Mouse (Mus musculus): ENCODE measurements around the gene Gipc3. TPM values are rescaled to one million over a fixed set of nuclear protein-coding genes. Genes with fewer than 3 reads are reported as not detected.

The Gipc3 gene
- total RNA-seq, 2 experiments from 2014 or later: 0.39 to 0.49 TPM

GRCm38 (mm10) chr10:81376561-81377361 is 33.7 kb upstream of the Gipc3 start:
- no peak for DNase-seq (ENCODE audit: extremely low spot score in 1 of 2, low spot score in 2 of 2)
- intact Hi-C loops (cut with DNase I): no loop called here

GRCm38 (mm10) chr10:81375322-81375721 is 32.3 kb upstream of the Gipc3 start:
- intact Hi-C loops (cut with DNase I): no loop called here
- DNase-seq (ENCODE audit: extremely low spot score in 1 of 2, low spot score in 2 of 2): no peak

GRCm38 (mm10) chr10:81367207-81367495 is 24.1 kb upstream of the Gipc3 start:
- no peak for DNase-seq (ENCODE audit: extremely low spot score in 1 of 2, low spot score in 2 of 2)
- intact Hi-C loops (cut with DNase I): no loop called here

- no peak for DNase-seq (ENCODE audit: extremely low spot score in 1 of 2, low spot score in 2 of 2)
- intact Hi-C loops (cut with DNase I): no loop called here
Observed at GRCm38 (mm10) chr10:81366477-81367206, 23.6 kb upstream of the Gipc3 start.

- intact Hi-C loops (cut with DNase I): no loop called here
- no peak for DNase-seq (ENCODE audit: extremely low spot score in 1 of 2, low spot score in 2 of 2)
Observed at GRCm38 (mm10) chr10:81365672-81366476, 22.8 kb upstream of the Gipc3 start, which contains the start of gene 4930404N11Rik. TSS of gene 4930404N11Rik (minus strand) at chr10:81365816.

- intact Hi-C loops (cut with DNase I): no loop called here
- DNase-seq (ENCODE audit: extremely low spot score in 1 of 2, low spot score in 2 of 2): no peak
Observed at GRCm38 (mm10) chr10:81365073-81365472, 22.0 kb upstream of the Gipc3 start.

- intact Hi-C loops (cut with DNase I): no loop called here
- DNase-seq (ENCODE audit: extremely low spot score in 1 of 2, low spot score in 2 of 2): no peak
Observed at GRCm38 (mm10) chr10:81364666-81365065, 21.6 kb upstream of the Gipc3 start.

GRCm38 (mm10) chr10:81363436-81364346 is 20.6 kb upstream of the Gipc3 start:
- DNase-seq (ENCODE audit: extremely low spot score in 1 of 2, low spot score in 2 of 2): no peak
- intact Hi-C loops (cut with DNase I): no loop called here

- intact Hi-C loops (cut with DNase I): no loop called here
- no peak for DNase-seq (ENCODE audit: extremely low spot score in 1 of 2, low spot score in 2 of 2)
Observed at GRCm38 (mm10) chr10:81362336-81362949, 19.4 kb upstream of the Gipc3 start.

- intact Hi-C loops (cut with DNase I): no loop called here
- no peak for DNase-seq (ENCODE audit: extremely low spot score in 1 of 2, low spot score in 2 of 2)
Observed at GRCm38 (mm10) chr10:81360721-81361120, 17.7 kb upstream of the Gipc3 start.

- intact Hi-C loops (cut with DNase I): loop anchor here (1.0 kb wide), 1 partner anchor 12 kb away; no protein-coding TSS in a partner anchor
Observed at GRCm38 (mm10) chr10:81358841-81359240, 15.8 kb upstream of the Gipc3 start.

GRCm38 (mm10) chr10:81358209-81358608 is 15.1 kb upstream of the Gipc3 start:
- intact Hi-C loops (cut with DNase I): no loop called here

More at GRCm38 (mm10) chr10:81358841-81359240, 15.8 kb upstream of the Gipc3 start:
- no peak for DNase-seq (ENCODE audit: extremely low spot score in 1 of 2, low spot score in 2 of 2)

GRCm38 (mm10) chr10:81356991-81357844 is 14.2 kb upstream of the Gipc3 start, which contains the start of gene Mfsd12:
TSS of gene Mfsd12 (plus strand) at chr10:81357491.
- peak; percentile 88 to 96 for DNase-seq (ENCODE audit: extremely low spot score in 1 of 2, low spot score in 2 of 2)
- intact Hi-C loops (cut with DNase I): no loop called here

More at GRCm38 (mm10) chr10:81358209-81358608, 15.1 kb upstream of the Gipc3 start:
- DNase-seq (ENCODE audit: extremely low spot score in 1 of 2, low spot score in 2 of 2): no peak

- no peak for DNase-seq (ENCODE audit: extremely low spot score in 1 of 2, low spot score in 2 of 2)
- intact Hi-C loops (cut with DNase I): no loop called here
Observed at GRCm38 (mm10) chr10:81356352-81356990, 13.4 kb upstream of the Gipc3 start.

- intact Hi-C loops (cut with DNase I): no loop called here
- no peak for DNase-seq (ENCODE audit: extremely low spot score in 1 of 2, low spot score in 2 of 2)
Observed at GRCm38 (mm10) chr10:81355533-81355932, 12.5 kb upstream of the Gipc3 start.

GRCm38 (mm10) chr10:81354738-81355477 is 11.8 kb upstream of the Gipc3 start:
- intact Hi-C loops (cut with DNase I): no loop called here
- DNase-seq (ENCODE audit: extremely low spot score in 1 of 2, low spot score in 2 of 2): no peak

Data from left cerebral cortex, postnatal 10 days (tissue).